Mouse (Mus musculus): ENCODE measurements at regions not wholly inside any gene's neighbourhood (a gene's known extent, or its start where the extent isn't known, plus 50 kb on each side); places are given as distances from the start of the nearest gene placed in this dataset.

DNA sequence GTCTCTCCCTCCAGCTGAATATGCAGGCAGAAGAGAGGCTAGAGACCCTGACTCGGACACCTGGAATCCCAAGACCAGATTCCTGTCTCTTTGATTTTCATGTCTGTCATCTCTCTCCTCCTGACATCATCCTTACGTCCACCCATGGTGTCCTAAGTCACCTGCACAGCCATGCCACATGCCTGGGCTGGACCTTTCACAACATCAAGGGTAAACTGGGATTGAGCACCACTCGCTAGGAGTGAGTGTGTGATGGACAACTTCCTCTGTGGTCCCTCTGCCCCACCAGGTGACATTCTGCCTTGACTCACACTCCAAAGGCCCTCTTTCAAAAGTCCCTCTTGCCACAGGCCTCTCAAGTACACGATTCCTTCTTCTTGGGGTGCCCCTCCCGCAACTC, 244.1 kb downstream of the Bcl11b start:
- no peak for DNase-seq (ENCODE audit: low spot score in 2 of 2)

GRCm38 (mm10) chr12:107759911-107760310, 243.5 kb downstream of the Bcl11b start:
- no peak for DNase-seq (ENCODE audit: low spot score in 2 of 2)

GRCm38 (mm10) chr12:107762140-107762539, 241.3 kb downstream of the Bcl11b start:
- DNase-seq (ENCODE audit: low spot score in 2 of 2): no peak

DNA sequence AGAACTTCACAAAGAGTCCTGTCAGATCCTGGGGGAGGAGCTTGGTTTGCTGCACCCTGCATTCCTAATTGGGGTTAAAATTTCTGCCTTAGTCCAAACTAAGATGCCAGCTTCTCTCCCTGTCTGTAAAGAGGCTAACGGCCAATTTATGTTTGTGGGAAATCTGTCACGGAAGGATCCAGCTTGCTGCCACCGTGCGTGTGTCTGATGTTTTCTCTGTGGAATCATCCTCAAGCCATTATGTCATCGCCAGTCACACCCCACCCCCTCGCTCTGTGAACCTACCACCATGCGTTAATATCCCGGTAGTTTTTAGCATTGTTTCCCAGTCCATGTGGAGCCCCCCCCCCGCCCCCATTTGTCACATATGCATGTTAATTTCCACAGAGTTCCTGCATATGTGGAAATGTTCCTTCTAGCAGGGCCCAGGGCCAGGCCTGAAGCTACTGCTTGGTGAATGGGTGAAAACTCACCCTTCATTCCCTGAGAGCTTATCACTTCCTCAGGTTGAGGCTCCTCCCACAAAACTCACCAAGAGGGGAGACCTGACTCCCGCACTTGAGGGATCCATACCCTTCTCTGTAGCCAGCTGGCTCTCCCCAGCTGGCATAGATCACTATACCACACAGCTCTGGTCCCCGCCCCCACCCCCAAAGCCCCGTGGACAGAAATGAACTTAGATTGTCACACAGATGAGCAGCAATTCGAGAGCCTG, 233.4 kb downstream of the Bcl11b start:
- no peak for DNase-seq (ENCODE audit: low spot score in 2 of 2)

DNA sequence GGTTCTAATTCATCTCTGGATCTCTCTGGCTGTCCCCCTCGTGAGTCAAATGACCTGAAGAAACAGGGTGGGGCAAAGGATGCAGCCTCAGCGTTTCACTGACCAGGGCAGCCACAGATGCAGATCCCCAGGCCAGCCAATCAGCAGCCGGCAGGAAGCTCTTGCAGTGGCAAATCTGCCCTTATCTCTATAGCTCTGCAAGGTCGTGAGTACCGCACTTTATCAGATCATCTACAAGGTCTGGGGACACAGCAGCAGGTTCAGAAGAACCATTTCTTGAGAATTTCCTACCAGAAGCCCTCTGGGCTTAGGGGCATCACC, 232.9 kb downstream of the Bcl11b start:
- no peak for DNase-seq (ENCODE audit: low spot score in 2 of 2)

DNA sequence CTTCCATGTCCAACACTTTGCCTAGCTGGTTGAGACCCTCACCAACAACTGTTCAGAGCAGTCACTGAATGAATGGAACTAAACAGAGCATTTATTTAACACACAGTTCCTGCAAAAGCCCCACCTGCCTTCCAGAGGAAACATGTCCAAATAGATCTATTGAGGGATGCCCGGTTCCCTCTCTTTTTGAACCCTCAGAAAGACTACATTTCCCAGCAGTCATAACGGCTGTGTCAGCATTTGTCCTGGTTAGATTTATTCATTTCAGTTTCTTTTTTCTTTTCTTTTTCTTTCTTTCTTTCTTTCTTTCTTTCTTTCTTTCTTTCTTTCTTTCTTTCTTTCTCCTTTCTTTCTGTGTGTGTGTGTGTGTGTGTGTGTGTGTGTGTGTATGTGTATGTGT, 232.1 kb downstream of the Bcl11b start:
- no peak for DNase-seq (ENCODE audit: low spot score in 2 of 2)

GRCm38 (mm10) chr12:107771809-107772208, 231.6 kb downstream of the Bcl11b start:
- DNase-seq (ENCODE audit: low spot score in 2 of 2): no peak

DNA sequence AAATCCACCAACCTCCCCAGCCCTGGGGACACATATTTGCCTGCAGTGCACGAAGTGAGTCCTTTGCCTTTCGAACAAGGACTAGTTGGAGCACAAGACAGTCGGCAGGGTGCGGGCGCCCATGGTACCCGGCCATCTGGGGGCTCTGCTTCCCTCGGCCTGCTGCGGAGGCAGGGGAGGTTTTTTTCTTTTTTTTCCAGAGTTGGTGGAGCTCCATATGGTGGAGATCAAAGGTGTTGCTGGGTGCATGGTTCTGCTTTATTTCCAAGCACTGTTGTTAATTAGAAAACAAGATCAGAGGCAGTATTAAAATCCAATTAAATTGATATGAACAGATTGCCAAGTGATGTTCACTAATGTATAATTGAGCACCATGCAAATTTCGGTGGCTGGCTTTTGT, 225.4 kb downstream of the Bcl11b start:
- no peak for DNase-seq (ENCODE audit: low spot score in 2 of 2)

- no peak for DNase-seq (ENCODE audit: low spot score in 2 of 2)
Measured at GRCm38 (mm10) chr12:107779306-107780057, 223.9 kb downstream of the Bcl11b start.

DNA sequence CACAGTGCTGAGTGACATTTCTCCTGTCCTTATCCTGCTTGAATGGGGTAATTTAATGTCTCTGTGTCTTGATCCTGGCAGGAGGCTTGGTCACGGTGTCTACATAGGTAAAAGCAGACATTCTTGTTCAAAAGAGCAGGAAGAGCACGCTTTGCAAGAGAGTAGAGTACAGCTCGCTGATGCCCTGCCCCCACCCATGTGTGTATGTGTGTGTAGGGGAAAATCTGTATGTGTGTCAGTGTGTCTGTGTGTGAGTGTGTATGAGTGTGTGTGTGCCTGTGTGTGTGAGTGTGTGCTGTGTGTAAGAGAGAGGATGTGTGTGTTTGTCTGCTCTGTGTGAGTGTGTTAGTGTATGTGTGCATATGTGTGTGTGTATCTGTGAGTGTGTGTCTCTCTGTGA, 221.3 kb downstream of the Bcl11b start:
- no peak for DNase-seq (ENCODE audit: low spot score in 2 of 2)

GRCm38 (mm10) chr12:107783831-107784230, 219.6 kb downstream of the Bcl11b start:
- DNase-seq (ENCODE audit: low spot score in 2 of 2): no peak

- DNase-seq (ENCODE audit: low spot score in 2 of 2): no peak
Measured at GRCm38 (mm10) chr12:107789818-107790217, 213.6 kb downstream of the Bcl11b start.

DNA sequence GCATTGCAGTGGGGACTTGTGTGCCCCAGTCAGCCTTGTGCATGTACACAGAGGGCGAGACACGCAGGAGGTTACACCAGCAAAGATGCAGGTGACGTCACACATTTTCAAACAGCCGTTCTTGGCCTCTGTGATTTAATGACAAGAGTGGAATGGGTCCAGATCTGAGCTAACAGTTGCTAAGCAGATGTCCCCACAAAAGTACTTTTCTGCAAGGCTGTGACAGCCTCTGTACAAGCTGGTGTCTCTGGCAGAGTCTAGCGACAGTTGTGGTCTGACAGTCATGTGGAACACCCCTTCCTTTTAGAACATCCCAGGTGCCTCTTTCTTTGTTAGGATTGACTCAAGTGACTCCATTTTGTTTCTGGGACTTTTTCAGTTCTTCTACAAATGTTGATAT, 203.1 kb downstream of the Bcl11b start:
- no peak for DNase-seq (ENCODE audit: low spot score in 2 of 2)

GRCm38 (mm10) chr12:107807634-107808033, 195.8 kb downstream of the Bcl11b start:
- DNase-seq (ENCODE audit: low spot score in 2 of 2): no peak

DNA sequence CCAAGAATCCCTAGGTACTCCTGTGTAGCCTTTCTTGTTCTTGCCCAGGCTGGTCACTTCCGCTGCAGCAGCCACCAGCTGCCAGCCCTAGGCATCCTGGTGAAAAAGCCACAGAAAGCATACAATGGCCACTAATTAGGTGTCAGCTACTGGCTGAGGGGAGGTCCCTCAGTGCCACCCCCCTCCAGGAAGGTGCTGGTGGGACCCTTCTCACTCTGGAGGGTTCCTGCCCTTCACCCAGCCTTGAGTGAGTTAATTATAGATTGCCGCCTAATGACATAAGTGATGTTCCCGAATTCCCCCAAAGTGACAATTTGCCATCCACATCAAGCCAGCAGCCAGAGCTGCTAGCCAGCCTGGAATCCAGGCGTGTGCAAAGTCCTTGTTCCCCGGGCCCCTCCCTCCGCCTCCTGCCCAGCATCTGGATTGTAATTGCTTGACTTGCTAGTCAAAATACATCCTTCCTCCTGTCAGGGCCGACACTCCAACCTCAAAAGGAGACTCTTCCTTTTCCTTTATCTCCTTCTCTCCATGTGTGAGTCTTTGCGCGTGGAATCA, 195.2 kb downstream of the Bcl11b start:
- DNase-seq (ENCODE audit: low spot score in 2 of 2): no peak

DNA sequence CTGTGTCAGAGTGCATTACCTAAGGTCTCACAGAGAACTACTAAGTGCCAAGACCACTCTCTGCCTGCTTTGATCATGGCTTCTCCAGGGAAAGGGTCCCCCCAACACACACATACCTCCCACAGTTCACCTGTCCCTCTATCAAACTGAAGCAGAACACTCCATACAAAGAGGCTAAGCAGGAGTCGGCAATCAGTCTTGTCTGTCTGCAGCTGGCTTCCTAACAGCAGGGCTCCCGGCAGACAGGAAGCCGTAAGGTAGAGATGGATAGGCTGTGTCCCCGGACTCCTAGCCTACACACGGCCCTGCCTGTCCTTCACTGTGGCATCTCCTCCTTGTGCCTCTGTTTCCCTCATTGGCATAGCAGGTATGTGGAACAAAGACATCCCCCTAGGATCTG, 192.2 kb downstream of the Bcl11b start:
- DNase-seq (ENCODE audit: low spot score in 2 of 2): no peak

DNA sequence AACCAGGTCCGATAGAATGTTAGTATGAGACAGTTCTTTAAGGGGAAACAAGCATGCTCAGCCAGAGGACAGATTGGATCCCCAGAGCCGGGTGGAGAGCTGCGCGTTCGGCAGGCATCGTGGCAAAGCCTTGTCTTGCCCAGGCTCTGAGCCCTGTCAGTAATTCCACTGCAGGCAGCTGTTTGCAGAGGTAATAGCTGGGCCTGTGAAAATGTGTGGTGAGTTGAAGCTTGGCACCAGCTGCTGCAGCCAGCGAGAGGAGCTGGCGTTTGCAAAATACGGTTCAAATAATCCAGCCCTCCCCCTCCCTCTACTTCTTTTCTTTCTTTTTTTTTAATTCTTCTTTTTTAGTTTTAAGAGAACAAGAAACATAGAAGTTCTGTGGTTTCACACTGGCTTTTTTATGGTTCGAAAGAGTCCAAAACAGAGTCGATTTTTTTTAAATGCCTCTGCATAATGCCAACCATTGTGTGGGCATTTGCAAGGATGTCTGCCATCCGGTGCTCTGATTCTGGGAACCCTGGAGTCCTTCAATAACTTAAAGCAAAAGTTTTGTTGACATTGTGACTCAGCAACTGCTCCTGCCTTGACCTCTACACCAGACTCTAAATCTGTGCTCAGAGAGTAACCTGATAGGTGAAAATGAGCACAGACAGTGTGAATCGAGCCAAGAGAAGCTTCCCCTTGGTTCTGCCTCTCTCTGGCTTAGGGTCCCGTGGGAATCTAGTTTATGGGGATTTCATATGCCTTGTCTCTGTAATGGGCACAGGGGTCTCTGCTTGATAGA, 190.7 kb downstream of the Bcl11b start:
- DNase-seq (ENCODE audit: low spot score in 2 of 2): peak in 1 of 2 experiments; percentile 40

DNA sequence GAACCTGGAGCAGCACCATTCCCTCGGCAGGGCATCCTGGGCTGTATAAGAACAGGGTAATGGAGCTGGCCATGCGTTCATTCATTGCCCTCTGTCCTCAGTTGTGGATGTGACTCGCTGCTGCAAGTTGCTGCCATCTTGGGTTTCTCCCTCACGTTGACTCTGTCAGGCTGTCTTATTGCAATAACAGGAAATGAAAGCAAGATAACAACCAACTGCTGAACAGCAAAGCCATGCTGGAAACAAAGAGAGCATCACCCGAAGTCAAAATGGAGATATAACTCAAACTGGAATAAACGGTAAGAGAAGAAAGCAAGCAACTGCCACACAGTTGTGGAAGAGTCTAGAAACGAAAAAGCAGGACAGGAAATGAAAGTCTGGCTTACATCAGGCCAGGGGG, 188.5 kb downstream of the Bcl11b start:
- no peak for DNase-seq (ENCODE audit: low spot score in 2 of 2)

DNA sequence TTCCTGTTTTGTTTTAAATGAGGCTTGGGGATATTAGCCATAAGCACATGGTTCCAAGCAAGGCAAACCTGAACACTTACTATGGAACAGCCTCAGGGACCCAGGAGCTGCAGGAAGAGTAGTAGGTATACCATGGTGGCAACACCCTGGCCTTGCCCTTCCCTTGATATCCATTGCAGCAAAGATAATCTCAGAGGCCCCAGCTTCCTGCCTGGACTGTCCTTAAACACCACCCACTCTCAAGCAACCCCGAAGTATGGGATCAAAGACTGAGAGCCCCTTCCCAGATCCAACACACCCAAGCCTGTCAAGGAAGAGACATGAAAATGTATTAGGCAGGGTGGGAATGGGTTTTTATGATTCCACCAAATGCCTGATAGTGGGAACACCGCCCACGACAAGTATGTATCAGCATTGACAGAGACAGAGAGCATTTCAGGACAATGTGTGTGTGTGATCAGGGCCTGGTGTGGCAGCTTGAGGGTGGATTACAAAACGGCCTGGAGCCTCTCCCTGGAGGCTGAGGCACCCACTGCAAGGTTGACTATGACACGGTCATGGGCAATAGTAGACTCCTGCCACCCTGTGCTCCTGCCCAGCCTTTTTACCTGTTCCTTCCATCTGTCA, 179.5 kb downstream of the Bcl11b start:
- no peak for DNase-seq (ENCODE audit: low spot score in 2 of 2)

DNA sequence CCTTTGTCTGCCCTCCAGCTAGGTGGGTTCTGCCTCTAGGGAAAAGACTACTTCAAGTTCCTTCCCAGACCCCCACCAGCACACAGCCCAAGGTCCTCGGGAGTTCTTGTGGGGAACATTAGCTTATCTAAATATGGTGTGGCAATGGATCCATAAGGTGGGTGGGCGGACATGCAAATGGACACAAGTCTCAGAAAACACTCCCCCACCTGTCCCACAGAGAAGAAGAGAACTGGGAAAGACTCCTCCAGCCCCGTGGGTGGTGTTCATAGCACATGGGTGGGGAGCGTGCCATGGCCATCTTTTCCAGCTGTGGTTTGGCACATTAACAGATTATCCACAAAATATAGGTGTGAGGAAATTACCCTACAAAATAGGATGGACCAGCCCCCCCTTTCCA, 177.5 kb downstream of the Bcl11b start:
- peak in 1 of 2 experiments; percentile 53 for DNase-seq (ENCODE audit: low spot score in 2 of 2)

- DNase-seq (ENCODE audit: low spot score in 2 of 2): no peak
Measured at GRCm38 (mm10) chr12:107831400-107832128, 171.8 kb downstream of the Bcl11b start.

Data from right cerebral cortex, postnatal 10 days (tissue).